Mouse (Mus musculus): ENCODE data around the gene Olfr573-ps1. TPM values are rescaled to one million over a fixed set of nuclear protein-coding genes. Genes with fewer than 3 reads are reported as not detected.

The Olfr573-ps1 gene
- total RNA-seq, 1 experiment from 2014 or later, result not detected

Other genes with a start within 250 kb of the Olfr573-ps1 start
- not detected in 2 replicates for gene Olfr557, start 246.7 kb downstream of the Olfr573-ps1 start, total RNA-seq (2017)
- 0.56 TPM in 1 of 2 replicates, not detected in the other for gene Olfr558, start 240.4 kb downstream of the Olfr573-ps1 start, total RNA-seq (2017)
- gene Olfr33, start 223.5 kb downstream of the Olfr573-ps1 start, total RNA-seq (2017), result not detected in 2 replicates
- not detected in 2 replicates for gene Olfr559, start 215.1 kb downstream of the Olfr573-ps1 start, total RNA-seq (2017)
- gene Olfr560, start 183.2 kb downstream of the Olfr573-ps1 start, total RNA-seq (2017), result not detected in 2 replicates
- not detected in 2 replicates for gene Olfr78, start 183.1 kb downstream of the Olfr573-ps1 start, total RNA-seq (2017)
- gene Olfr561, start 171.4 kb downstream of the Olfr573-ps1 start, total RNA-seq (2017), result not detected in 2 replicates
- gene Olfr564, start 139.1 kb downstream of the Olfr573-ps1 start, total RNA-seq (2017), result not detected in 2 replicates
- not detected in 2 replicates for gene Olfr566, start 83.8 kb downstream of the Olfr573-ps1 start, total RNA-seq (2017)
- not detected in 2 replicates for gene Olfr568, start 65.5 kb downstream of the Olfr573-ps1 start, total RNA-seq (2017)
- 0.10 TPM in 1 of 2 replicates, not detected in the other for gene Olfr569, start 51.7 kb downstream of the Olfr573-ps1 start, total RNA-seq (2017)
- not detected in 2 replicates for gene Olfr570, start 48.0 kb downstream of the Olfr573-ps1 start, total RNA-seq (2017)
- gene Olfr571, start 25.0 kb downstream of the Olfr573-ps1 start, total RNA-seq (2017), result not detected in 2 replicates
- gene Olfr572, start 18.2 kb downstream of the Olfr573-ps1 start, total RNA-seq (2017), result not detected in 2 replicates
- not detected in 2 replicates for gene Olfr574, start 5.9 kb upstream of the Olfr573-ps1 start, total RNA-seq (2017)
- not detected in 2 replicates for gene Olfr575, start 16.2 kb upstream of the Olfr573-ps1 start, total RNA-seq (2017)
- not detected in 2 replicates for gene Olfr576, start 20.1 kb upstream of the Olfr573-ps1 start, total RNA-seq (2017)
- gene Olfr577, start 33.4 kb upstream of the Olfr573-ps1 start, total RNA-seq (2017), result not detected in 2 replicates
- not detected in 2 replicates for gene Olfr578, start 46.7 kb upstream of the Olfr573-ps1 start, total RNA-seq (2017)
- not detected in 2 replicates for gene Olfr582, start 95.4 kb upstream of the Olfr573-ps1 start, total RNA-seq (2017)
- gene Olfr583, start 108.7 kb upstream of the Olfr573-ps1 start, total RNA-seq (2017), result not detected in 2 replicates
- not detected in 2 replicates for gene Olfr584, start 139.3 kb upstream of the Olfr573-ps1 start, total RNA-seq (2017)
- not detected in 2 replicates for gene Olfr585, start 155.1 kb upstream of the Olfr573-ps1 start, total RNA-seq (2017)
- gene Olfr586, start 183.1 kb upstream of the Olfr573-ps1 start, total RNA-seq (2017), result not detected in 2 replicates
- gene Olfr588-ps1, start 198.3 kb upstream of the Olfr573-ps1 start, total RNA-seq (2017), result not detected in 2 replicates
- not detected in 2 replicates for gene Olfr589, start 213.8 kb upstream of the Olfr573-ps1 start, total RNA-seq (2017)
- gene Olfr591, start 235.8 kb upstream of the Olfr573-ps1 start, total RNA-seq (2017), result not detected in 2 replicates
- not detected in 2 replicates for gene Olfr592, start 242.2 kb upstream of the Olfr573-ps1 start, total RNA-seq (2017)